Mouse (Mus musculus) lung, postnatal 0 days (tissue): ENCODE measurements around the gene Itk. TPM values are rescaled to one million over a fixed set of nuclear protein-coding genes. Genes with fewer than 3 reads are reported as not detected.

Experiments used
- ATAC-seq: fragments of 200-750 bp; cut with Nextera tagmentation; 2 replicates; pipeline ENCODE4 v1.8.0; 2017; ENCODE audit warnings: moderate library complexity
- DNase-seq: peaks from one replicate; pipeline ENCODE4 v3.0.0-alpha.2; 2016; ENCODE audit warnings: low spot score
- H3K27ac ChIP-seq: fragments of 300-500 bp; sonication (generic); 2 replicates; pipeline ENCODE4 v1.5.1; 2014; ENCODE audit warnings: antibody characterized with exemption, mild to moderate bottlenecking, low read length, mixed read lengths
- H3K27me3 ChIP-seq: fragments of 300-500 bp; sonication (generic); replicated peaks from 2 replicates; pipeline ENCODE4 v1.6.1; 2014; ENCODE audit warnings: low read length, mixed read lengths; ENCODE audit not compliant: insufficient read depth
- H3K36me3 ChIP-seq: fragments of 300-500 bp; sonication (generic); 2 replicates; pipeline ENCODE4 v1.6.1; 2014; ENCODE audit warnings: low read length, mixed read lengths; ENCODE audit not compliant: insufficient read depth
- H3K4me1 ChIP-seq: fragments of 300-500 bp; sonication (generic); 2 replicates; pipeline ENCODE4 v1.6.1; 2014; ENCODE audit warnings: antibody characterized with exemption, low read depth, low read length, mixed read lengths; ENCODE audit not compliant: insufficient read depth
- H3K4me2 ChIP-seq: fragments of 300-500 bp; sonication (generic); replicated peaks from 2 replicates; pipeline ENCODE4 v1.6.1; 2014; ENCODE audit warnings: low read depth, mild to moderate bottlenecking, low read length, moderate library complexity, mixed read lengths
- H3K4me3 ChIP-seq: fragments of 300-500 bp; sonication (generic); 2 replicates; pipeline ENCODE4 v1.5.1; 2014; ENCODE audit warnings: low read depth, low read length
- H3K9ac ChIP-seq: fragments of 300-500 bp; sonication (generic); replicated peaks from 2 replicates; pipeline ENCODE4 v1.6.1; 2014; ENCODE audit warnings: low read depth, mild to moderate bottlenecking
- H3K9me3 ChIP-seq: fragments of 300-500 bp; sonication (generic); 2 replicates; pipeline ENCODE4 v1.6.1; 2016; ENCODE audit warnings: low read length, mixed read lengths
- CTCF ChIP-seq: IDR thresholded peaks from 2 replicates; pipeline ENCODE4 v1.5.1; 2016; ENCODE audit warnings: antibody characterized with exemption, mild to moderate bottlenecking
- EP300 ChIP-seq: IDR thresholded peaks from 2 replicates; pipeline ENCODE4 v1.6.1; 2016; ENCODE audit warnings: antibody characterized with exemption, mild to moderate bottlenecking, control low read depth
- WGBS: fragments of 180-500 bp; shearing (Covaris S2); extraction: QIAGEN DNeasy Blood & Tissue Kit; methylation state at CpG from one replicate; pipeline ENCODE4 v1.1.7; 2014; 5-methylcytosine and 5-hydroxymethylcytosine counted together
- polyA plus RNA-seq: library from polyadenylated mRNA; unstranded; fragments of >200 nt; fragmentation: Nextera tagmentation; extraction: Ambion mirVana; gene quantifications from 2 replicates; pipeline ENCODE4 v1.2.1, GENCODE M21; 2015

Gene Itk
- polyA plus RNA-seq, 1 experiment from 2014 or later = 0.13 TPM

DNA sequence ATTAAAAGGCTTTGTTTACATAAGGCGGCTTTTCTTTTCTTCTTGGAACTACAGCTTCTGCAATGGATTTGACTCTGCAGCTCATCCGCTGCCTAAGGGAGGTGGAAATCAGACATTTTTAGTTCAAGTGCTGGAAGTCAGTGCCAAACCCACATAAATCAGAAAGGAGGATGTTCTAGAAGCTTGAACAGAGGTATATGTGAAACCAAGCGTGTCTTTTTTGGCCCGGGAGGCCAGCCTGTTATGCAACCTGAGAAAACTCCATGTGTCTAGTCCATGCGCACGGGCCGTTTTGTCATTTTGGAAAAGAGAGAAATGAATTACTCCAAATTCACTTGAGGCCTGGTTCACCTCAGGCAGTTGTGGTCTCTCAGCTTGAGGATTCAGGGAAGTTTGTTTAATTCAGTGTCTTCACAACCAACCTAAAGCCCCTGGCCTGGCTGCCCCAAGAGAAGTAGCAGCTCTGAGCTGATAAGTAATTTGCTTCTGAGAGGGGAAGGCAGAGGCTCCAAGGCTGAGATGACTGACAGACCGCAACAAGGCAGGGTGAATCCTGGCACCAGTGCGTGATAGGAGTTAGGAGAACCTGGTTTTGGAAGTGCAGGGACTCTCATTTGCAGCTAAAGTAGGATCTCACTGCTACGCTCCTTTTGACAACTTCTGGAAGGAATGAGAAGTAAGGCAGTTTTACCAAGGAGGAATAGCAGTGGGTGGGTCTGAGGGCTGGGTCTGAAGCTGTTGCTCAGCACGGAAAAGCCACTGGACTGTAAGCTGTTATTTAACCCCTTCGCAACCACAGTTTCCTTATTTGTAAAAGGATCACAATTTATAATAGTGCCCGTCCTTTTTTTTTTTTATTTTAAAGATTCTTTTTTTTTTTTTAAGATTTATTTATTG lies 90.2 kb downstream of the Itk start:
- no peak for ATAC-seq
- no peak for DNase-seq

DNA sequence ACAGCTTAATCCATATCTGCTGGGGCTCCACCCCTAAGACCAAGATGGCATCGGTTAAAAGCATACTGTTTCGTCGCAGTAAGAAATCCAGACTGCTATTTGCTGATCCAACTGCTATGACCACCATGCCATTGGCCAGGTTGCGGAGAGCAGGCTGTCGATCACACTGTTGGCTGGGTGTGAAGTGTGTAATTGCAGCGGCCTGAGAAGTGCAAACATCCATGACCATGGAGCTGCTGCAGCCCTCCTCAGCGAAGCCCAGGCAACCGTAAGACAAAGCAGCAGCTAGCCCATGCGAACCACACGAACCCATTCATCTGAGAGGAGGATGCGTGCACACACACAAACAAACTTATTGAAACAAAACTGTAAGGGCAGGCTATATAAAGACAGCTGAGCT lies 94.9 kb downstream of the Itk start:
- Histone ChIP-seq H3K4me3 (no peak overlapping the region), H3K27me3 (no peaks in the 10 kb centered on the region), H3K4me1 (no peaks in the 10 kb centered on the region), H3K9me3 (no peaks in the 10 kb centered on the region), H3K36me3 (no peaks in the 10 kb centered on the region), H3K9ac (no peak overlapping the region), H3K4me2 (no peak overlapping the region), H3K27ac (no peak overlapping the region)
- WGBS = 88% methylated on average over 11 of the region's 11 CpGs
- DNase-seq = no peak
- TF ChIP-seq CTCF = no peak
- no peak for TF ChIP-seq EP300
- ATAC-seq = no peak

More for the DNA sequence above, 90.2 kb downstream of the Itk start:
- no peak for TF ChIP-seq CTCF
- TF ChIP-seq EP300 = no peak
- H3K27me3 ChIP-seq = no peaks in the 10 kb centered on the region
- H3K4me3 ChIP-seq = no peak overlapping the region
- no peaks in the 10 kb centered on the region for H3K9me3 ChIP-seq
- H3K27ac ChIP-seq = no peak overlapping the region
- no peaks in the 10 kb centered on the region for H3K36me3 ChIP-seq
- H3K4me1 ChIP-seq = no peaks in the 10 kb centered on the region
- 54% methylated on average over 13 of the region's 13 CpGs for WGBS
- no peak overlapping the region for H3K9ac ChIP-seq
- no peak overlapping the region for H3K4me2 ChIP-seq

DNA sequence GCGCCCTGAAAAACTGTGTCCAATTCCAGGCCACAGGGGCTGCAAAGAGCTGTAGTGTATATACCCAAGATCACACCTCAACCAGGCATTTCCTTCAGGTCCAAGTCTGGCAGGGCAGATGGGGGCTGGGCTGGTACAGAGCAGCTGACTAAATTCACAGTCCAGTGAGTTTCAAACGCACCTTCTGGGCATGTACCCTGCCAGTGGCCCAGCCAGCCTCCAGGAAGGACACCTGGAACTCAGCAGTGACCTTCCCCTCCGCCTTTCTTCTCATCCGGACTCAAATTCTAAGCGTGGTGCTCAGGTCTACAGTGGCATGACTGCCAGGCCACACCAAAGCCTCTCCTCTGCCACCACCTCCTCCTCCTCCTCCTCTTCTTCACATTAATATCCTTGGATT lies 95.8 kb downstream of the Itk start:
- 81% methylated on average over 5 of the region's 5 CpGs for WGBS
- Histone ChIP-seq H3K36me3 (no peaks in the 10 kb centered on the region), H3K4me3 (no peak overlapping the region), H3K9me3 (no peaks in the 10 kb centered on the region), H3K27ac (no peak overlapping the region), H3K27me3 (no peaks in the 10 kb centered on the region), H3K4me2 (no peak overlapping the region), H3K9ac (no peak overlapping the region), H3K4me1 (no peaks in the 10 kb centered on the region)
- TF ChIP-seq EP300 = no peak
- TF ChIP-seq CTCF = no peak
- no peak for DNase-seq
- ATAC-seq = no peak

- Histone ChIP-seq H3K9me3 (no peaks in the 10 kb centered on the region), H3K36me3 (no peaks in the 10 kb centered on the region), H3K27ac (no peak overlapping the region), H3K4me3 (no peak overlapping the region), H3K9ac (no peak overlapping the region), H3K4me2 (no peak overlapping the region), H3K4me1 (no peaks in the 10 kb centered on the region), H3K27me3 (no peaks in the 10 kb centered on the region)
- DNase-seq (peak; percentile 56), ATAC-seq (peak; percentile 57)
- WGBS = 22% methylated on average over 10 of the region's 10 CpGs
- TF ChIP-seq CTCF (peak; percentile 24; the same call in 1 of the 2 replicates), EP300 (no peak)
Measured at GRCm38 (mm10) chr11:46290988-46291405, 98.3 kb downstream of the Itk start.

DNA sequence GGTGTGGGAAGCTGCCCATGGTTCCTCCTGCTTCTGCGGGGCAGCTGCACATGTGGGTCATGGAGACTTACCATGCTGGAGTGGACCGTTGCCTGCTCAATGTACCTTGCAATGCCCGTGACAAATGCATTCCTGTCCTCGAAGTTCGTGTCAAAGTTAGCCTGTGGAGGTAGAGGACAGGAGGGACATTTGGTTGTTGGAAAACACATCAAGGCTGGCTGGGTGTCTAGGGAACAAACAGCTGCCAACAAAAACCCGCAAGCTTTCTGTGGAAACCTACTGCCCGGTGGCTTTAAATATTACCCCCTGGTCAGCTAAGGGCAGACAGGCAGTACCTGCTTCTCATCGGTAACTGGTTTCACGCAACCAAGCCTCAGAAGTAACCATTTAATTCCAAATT lies 99.8 kb downstream of the Itk start:
- ATAC-seq (no peak), DNase-seq (no peak)
- Histone ChIP-seq H3K9me3 (no peaks in the 10 kb centered on the region), H3K4me3 (no peak overlapping the region), H3K27ac (no peak overlapping the region), H3K4me2 (no peak overlapping the region), H3K4me1 (no peaks in the 10 kb centered on the region), H3K9ac (no peak overlapping the region), H3K36me3 (no peaks in the 10 kb centered on the region), H3K27me3 (no peaks in the 10 kb centered on the region)
- TF ChIP-seq CTCF (no peak), EP300 (no peak)
- 88% methylated on average over 9 of the region's 9 CpGs for WGBS

- H3K27ac ChIP-seq = no peak overlapping the region
- DNase-seq = no peak
- H3K36me3 ChIP-seq = no peaks in the 10 kb centered on the region
- no peak for TF ChIP-seq CTCF
- H3K9me3 ChIP-seq = no peaks in the 10 kb centered on the region
- no peaks in the 10 kb centered on the region for H3K4me1 ChIP-seq
- H3K4me3 ChIP-seq = no peak overlapping the region
- ATAC-seq = no peak
- no peaks in the 10 kb centered on the region for H3K27me3 ChIP-seq
- 93% methylated on average over 4 of the region's 4 CpGs for WGBS
- no peak overlapping the region for H3K9ac ChIP-seq
- H3K4me2 ChIP-seq = no peak overlapping the region
Measured at GRCm38 (mm10) chr11:46289022-46289421, 100.3 kb downstream of the Itk start.
